Mouse (Mus musculus): ENCODE results near the gene Nolc1. TPM values are rescaled to one million over a fixed set of nuclear protein-coding genes. Genes with fewer than 3 reads are reported as not detected.

The Nolc1 gene
- polyA plus RNA-seq (2012; rRNA removed) (40.5 and 64.1 TPM in 2 replicates), polyA plus RNA-seq (2014; fragmentation: Nextera tagmentation; extraction: Ambion mirVana) (73.5 and 74.7 TPM in 2 replicates)

DNA sequence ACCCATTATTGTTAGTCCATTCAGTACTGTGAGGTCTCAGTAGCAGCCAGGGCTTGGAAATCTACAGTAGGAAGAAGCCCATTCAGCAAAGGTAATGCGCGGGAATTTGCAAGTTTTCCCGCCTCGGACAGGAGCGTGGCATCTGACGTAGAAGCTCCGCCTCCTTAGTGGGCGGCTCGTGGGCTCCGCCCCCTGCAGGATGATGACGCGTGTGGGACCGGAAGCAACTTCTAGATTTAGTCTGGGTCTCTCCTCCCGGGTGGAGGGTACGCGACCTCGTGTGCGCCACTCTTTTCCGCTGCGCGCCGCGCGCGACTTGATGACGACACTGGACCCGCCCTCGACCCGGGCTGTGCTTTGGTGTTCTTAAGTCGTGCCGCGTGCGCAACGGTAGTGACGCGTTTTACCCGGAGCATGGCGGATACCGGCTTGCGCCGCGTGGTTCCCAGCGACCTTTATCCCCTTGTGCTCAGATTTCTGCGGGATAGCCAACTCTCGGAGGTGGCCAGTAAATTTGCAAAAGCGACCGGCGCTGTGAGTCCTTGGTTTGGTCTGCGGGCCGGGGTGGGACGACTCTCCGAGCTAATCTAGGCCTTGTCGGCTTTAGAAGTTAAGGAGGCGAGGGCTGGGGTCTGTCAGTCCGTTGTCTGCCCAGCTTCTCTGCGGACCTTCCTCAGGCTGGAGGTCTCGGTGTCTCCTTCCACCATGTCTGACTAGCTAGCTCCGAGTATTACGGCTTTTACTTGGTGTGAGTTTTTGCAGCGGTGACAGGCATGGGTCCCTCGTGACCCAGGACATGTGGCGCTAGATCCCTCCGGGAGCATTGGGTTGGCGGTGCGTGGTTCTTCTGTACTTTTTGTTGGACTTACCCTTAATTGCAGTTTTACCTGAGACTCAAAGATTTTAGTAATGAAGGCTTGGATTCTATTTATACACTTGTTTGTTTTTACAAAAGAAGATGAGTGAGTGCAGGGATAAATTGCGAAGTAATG lies at the start of gene Nolc1:
Gene Nolc1 (plus strand): TSS at position 248 of the 992 bp plus-strand sequence.
- DNase-seq (ENCODE audit: low spot score), result peak; percentile 97
- peak within 1 kb of the TSS; percentile 84 for H3K4me3 ChIP-seq (replicated peaks; ENCODE audit: low read length)
- H3K9ac ChIP-seq (ENCODE audit: low read depth, low read length, severe bottlenecking), result peak within 1 kb of the TSS; percentile 73
- peak within 1 kb of the TSS; percentile 75 for H3K27ac ChIP-seq (replicated peaks; ENCODE audit: low read depth, low read length)
- TF ChIP-seq POLR2A (IDR thresholded peaks at IDR 0.05; ENCODE audit: borderline replicate concordance, extremely low read depth, insufficient read depth, insufficient read length), result 0 out of 2 replicates have a peak, but pooled peaks have one; percentile 54
- H3K4me1 ChIP-seq (ENCODE audit: control insufficient read depth, insufficient read depth, low read length), result peaks cover 6% of the 10 kb centered on the region; the same call in 1 of the 2 replicates
- H3K27me3 ChIP-seq (ENCODE audit: control insufficient read depth, insufficient read depth, low read length), result no peaks in the 10 kb centered on the region
- no peaks in the 10 kb centered on the region for H3K9me3 ChIP-seq (ENCODE audit: control insufficient read depth, low read length)
- ATAC-seq (ENCODE audit: low FRiP score, low read depth), result peak; percentile 96
- WGBS, result under 1% methylated on average over 66 of the region's 66 CpGs
- H3K36me3 ChIP-seq (ENCODE audit: control insufficient read depth, insufficient read depth, low read length), result peaks cover 61% of the 10 kb centered on the region
- peak within 1 kb of the TSS; percentile 73 for H3K4me2 ChIP-seq (replicated peaks; ENCODE audit: low read depth, low read length, severe bottlenecking)

DNA sequence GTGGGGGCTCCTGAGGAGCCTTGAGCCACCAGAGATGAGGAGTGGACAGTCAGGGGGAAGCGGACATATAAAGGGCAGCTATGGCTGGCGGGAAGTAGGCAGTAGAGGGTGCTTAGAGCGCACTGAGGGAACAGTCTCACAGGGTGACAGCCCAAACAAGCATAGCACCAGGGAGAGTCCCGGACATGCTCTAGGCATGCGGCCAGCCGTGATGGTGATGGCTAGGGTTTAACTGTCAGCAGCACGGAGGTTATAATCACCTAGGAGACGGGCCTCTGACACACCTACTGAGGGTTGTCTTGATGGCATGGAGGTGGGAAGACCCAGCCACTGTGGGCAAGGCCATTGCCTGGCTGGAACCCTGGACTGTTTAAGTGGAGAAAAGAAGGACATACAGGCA lies 49.1 kb upstream of the Nolc1 start:
- H3K4me1 ChIP-seq (ENCODE audit: control insufficient read depth, insufficient read depth, low read length), result no peaks in the 10 kb centered on the region
- no peak overlapping the region for H3K27ac ChIP-seq (replicated peaks; ENCODE audit: low read depth, low read length)
- H3K4me2 ChIP-seq (replicated peaks; ENCODE audit: low read depth, low read length, severe bottlenecking), result no peak overlapping the region
- ATAC-seq (ENCODE audit: low FRiP score, low read depth) (no peak), DNase-seq (ENCODE audit: low spot score) (no peak)
- no peak for TF ChIP-seq POLR2A (IDR thresholded peaks at IDR 0.05; ENCODE audit: borderline replicate concordance, extremely low read depth, insufficient read depth, insufficient read length)
- H3K27me3 ChIP-seq (ENCODE audit: control insufficient read depth, insufficient read depth, low read length), result no peaks in the 10 kb centered on the region
- 0 out of 2 replicates have a peak, but pooled peaks cover 4% of the 10 kb centered on the region for H3K9me3 ChIP-seq (ENCODE audit: control insufficient read depth, low read length)
- no peak overlapping the region for H3K9ac ChIP-seq (ENCODE audit: low read depth, low read length, severe bottlenecking)
- H3K4me3 ChIP-seq (replicated peaks; ENCODE audit: low read length), result no peak overlapping the region
- WGBS, result 57% methylated on average over 8 of the region's 8 CpGs
- H3K36me3 ChIP-seq (ENCODE audit: control insufficient read depth, insufficient read depth, low read length), result peaks cover 12% of the 10 kb centered on the region

- ATAC-seq (ENCODE audit: low FRiP score, low read depth) (no peak), DNase-seq (ENCODE audit: low spot score) (no peak)
- H3K4me3 ChIP-seq (replicated peaks; ENCODE audit: low read length), result no peak overlapping the region
- 73% methylated on average over 11 of the region's 11 CpGs for WGBS
- H3K36me3 ChIP-seq (ENCODE audit: control insufficient read depth, insufficient read depth, low read length), result peaks cover 34% of the 10 kb centered on the region
- no peak overlapping the region for H3K4me2 ChIP-seq (replicated peaks; ENCODE audit: low read depth, low read length, severe bottlenecking)
- no peaks in the 10 kb centered on the region for H3K4me1 ChIP-seq (ENCODE audit: control insufficient read depth, insufficient read depth, low read length)
- no peak for TF ChIP-seq POLR2A (IDR thresholded peaks at IDR 0.05; ENCODE audit: borderline replicate concordance, extremely low read depth, insufficient read depth, insufficient read length)
- 0 out of 2 replicates have a peak, but pooled peaks cover 4% of the 10 kb centered on the region for H3K9me3 ChIP-seq (ENCODE audit: control insufficient read depth, low read length)
- no peaks in the 10 kb centered on the region for H3K27me3 ChIP-seq (ENCODE audit: control insufficient read depth, insufficient read depth, low read length)
- no peak overlapping the region for H3K27ac ChIP-seq (replicated peaks; ENCODE audit: low read depth, low read length)
- H3K9ac ChIP-seq (ENCODE audit: low read depth, low read length, severe bottlenecking), result no peak overlapping the region
Observed at GRCm38 (mm10) chr19:46028747-46029320, 46.8 kb upstream of the Nolc1 start.

DNA sequence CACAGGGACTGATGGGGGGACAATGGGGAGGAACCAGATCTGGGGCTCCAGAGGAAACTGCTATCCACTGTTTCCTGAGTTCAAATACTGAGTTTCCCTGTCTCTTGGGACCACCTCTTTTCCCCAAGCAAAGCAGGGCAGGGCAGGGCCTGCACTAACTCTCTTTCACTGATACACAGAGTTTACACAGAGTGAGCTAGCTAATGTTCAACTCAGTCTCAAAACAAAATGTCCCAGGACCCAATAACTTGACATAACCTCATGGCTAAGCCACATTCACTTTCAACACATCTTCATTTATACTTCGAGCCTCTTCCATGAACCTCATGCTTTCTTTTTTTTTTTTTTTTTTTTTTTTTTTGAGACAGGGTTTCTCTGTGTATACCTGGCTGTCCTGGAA lies 46.0 kb upstream of the Nolc1 start:
- Histone ChIP-seq H3K27me3 (ENCODE audit: control insufficient read depth, insufficient read depth, low read length) (no peaks in the 10 kb centered on the region), H3K36me3 (ENCODE audit: control insufficient read depth, insufficient read depth, low read length) (peaks cover 42% of the 10 kb centered on the region), H3K4me2 (replicated peaks; ENCODE audit: low read depth, low read length, severe bottlenecking) (no peak overlapping the region), H3K9me3 (ENCODE audit: control insufficient read depth, low read length) (0 out of 2 replicates have a peak, but pooled peaks cover 4% of the 10 kb centered on the region), H3K27ac (replicated peaks; ENCODE audit: low read depth, low read length) (no peak overlapping the region), H3K4me3 (replicated peaks; ENCODE audit: low read length) (no peak overlapping the region), H3K9ac (ENCODE audit: low read depth, low read length, severe bottlenecking) (no peak overlapping the region), H3K4me1 (ENCODE audit: control insufficient read depth, insufficient read depth, low read length) (no peaks in the 10 kb centered on the region)
- no peak for TF ChIP-seq POLR2A (IDR thresholded peaks at IDR 0.05; ENCODE audit: borderline replicate concordance, extremely low read depth, insufficient read depth, insufficient read length)
- 95% methylated on average over 1 of the region's 1 CpGs for WGBS
- no peak for ATAC-seq (ENCODE audit: low FRiP score, low read depth)
- no peak for DNase-seq (ENCODE audit: low spot score)
